Mouse (Mus musculus) spleen, postnatal 14 days (tissue): ENCODE results near the gene Apeh.
"Not testable (repeated sequence)": the region's sequence is repeated elsewhere in the genome, so short reads cannot be mapped to it uniquely, and the experiment has no call there.

Source experiments
- DNase-seq, 2 experiments: peaks; one replicate each; pipeline ENCODE4 v3.0.0; 2021 to 2022; ENCODE audit warnings: low spot score in 2 of 2

Apeh gene

DNA sequence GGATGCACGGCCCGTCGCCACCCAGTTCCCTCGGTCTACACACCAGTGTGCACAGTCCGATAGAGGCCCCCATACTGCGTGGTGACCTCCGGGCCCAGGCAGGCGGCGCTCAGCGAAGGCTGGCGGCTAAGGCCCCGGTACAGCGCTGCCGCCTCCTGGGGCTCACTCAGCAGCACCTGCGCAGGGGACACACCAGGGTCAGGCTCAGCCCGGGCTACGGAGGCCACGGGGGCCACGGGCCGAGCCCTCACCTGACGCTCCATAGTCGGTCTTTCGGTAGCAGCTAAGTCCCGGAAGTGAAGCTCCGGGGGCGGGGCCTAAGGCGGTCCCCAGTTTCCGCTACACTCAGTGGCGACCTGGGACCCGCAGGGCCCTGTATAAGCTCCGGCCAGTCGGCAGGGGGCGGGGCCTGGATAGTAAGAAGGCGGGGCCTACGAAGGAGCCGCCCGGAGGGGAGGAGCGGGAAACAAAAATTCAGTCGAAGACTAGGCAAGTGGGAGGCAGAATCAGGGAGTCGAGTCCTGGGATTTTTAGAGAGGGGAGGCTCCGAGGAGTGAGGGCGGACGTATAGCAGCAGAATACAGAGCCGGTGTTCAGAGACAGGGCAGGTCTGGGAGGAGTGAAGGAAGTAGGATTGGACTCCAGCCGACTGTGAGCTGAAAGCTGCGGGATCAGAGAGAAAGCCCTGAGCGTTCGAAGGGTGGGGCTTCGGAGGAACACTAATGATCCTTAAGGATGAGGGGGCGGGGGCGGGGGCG is at the start of gene Apeh:
Gene Apeh, minus strand, starts transcription at position 423 of the 758 bp plus-strand sequence.
- DNase-seq: peak; percentile 98 to 99

DNA sequence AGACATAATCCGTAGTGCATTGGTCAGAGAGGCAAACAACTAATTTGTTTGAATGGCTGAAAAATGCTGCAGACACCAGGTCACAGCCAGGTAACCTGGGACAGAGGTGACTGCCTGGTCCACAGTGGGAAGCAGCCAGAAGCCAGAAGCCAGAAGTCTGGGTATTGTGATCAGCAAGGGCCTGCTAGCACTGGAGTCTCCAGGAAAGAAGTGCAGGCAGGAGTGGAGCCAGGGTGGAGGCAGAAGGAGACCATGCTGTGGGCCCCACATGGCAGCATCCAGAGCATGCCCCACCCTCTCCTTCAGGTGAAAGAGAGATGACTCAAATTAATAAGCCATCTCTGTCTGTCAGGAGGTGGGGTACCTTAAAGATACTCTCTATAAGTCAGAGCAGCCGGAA is 49.1 kb upstream of the Apeh start:
- no peak for DNase-seq

DNA sequence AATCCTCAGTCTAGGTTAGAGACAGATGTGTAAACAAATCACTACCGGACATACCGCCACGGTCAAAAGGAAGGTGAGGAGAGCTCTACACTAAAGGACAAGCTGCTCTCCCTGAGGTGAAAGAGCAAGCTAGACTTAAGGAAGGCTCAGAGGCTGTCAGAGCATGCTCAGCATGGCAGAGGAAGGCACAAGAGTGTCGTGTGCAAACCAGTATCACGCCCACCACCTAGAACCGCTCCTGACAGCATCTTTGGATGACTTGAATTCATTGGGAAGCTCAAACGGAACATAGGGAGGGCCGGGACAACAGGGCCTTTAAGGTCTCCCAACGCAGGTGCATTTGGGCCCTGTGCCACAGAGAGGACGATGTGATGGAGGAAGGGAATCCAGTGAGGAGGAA is 47.0 kb upstream of the Apeh start:
- no peak for DNase-seq

DNA sequence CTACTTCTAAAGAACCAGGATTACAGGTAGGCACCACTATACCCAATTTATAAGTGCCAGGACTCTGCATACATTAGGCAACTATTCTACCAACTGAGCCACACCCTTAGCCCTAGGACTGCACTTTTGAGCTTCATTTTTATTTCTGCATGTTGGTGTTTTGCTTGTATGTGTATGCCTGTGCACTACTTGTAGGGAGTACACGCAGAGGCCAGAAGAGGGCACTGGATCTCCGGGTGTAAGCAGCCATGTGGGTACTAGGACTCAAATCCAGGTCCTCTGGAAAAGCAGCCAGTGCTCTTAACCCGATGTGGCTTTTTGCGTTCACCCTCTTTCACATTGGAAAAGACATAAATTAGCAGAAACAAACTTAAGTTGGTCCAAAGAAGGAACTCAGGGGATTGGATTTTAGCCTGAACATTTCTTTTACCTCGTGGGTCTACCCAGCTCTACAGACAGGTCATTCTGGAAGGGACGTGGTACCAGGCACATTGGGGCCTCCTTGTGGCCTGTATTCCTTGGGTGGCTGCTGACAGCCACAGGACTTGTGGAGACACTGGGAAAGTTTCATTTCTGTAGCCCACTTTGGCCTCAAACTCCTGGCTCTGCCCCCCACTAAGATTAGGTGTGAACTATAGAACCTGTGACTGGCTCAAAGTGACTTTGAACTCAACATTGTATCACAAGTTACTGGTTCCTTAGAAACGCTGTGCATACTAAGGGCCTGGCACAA is 45.7 kb upstream of the Apeh start:
- DNase-seq: no peak

DNA sequence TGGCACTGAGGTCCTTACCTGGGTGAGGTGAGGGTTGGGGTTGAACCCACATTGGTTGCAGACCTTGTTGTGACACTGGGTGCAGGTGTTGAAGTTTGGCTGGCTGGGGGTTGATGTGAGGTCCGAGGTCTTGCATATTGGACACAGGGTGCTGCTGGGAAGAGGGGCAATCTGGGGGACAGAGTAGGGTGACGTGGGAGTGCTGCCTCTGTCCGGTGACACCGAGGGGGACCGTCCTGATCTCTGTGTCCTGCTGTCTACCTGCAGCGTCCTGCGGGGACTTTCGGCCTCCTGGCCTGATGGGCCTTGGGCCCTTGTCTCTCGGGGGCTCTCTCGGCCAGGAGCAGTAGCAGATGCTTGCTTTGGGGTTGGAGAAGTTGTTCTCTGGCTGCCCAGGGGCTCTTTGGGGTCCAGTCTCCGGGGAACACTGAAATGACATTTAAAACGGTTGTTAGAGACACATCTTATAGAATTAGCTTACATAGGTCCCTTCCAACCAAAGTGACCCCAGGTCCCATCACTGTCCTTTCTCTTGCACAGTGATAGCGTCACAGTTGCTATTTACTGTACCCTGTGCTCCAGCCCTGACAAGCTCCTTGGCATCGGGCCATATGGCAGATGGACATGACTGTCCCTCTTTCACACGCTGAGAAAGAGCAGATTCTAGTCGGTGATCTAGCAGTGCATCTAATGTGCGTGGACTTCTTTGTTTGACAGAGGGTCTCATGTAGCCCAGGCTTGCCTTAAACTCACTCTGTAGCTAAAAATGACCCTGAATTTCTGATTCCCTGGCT is 45.0 kb upstream of the Apeh start:
- DNase-seq: no peak

DNA sequence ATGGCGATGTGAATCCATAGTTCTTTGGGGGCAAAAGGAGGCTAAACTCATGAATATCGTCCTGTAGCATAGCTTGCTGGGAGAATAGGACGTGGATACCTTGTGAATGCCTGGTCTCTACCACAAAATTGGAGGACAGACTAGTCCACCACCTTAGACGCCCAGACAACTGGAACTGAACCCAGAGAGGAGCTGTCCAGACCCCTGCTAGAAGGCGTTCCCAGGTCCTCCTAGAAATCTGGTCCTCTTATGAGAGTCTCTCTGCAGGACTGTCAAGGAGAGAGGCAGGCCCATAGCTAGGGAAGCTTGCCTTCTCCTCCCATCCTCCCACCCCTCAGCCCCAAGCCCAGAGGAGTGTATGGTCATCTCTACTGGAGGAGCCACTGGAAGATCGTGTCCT is 43.7 kb upstream of the Apeh start:
- no peak for DNase-seq

DNA sequence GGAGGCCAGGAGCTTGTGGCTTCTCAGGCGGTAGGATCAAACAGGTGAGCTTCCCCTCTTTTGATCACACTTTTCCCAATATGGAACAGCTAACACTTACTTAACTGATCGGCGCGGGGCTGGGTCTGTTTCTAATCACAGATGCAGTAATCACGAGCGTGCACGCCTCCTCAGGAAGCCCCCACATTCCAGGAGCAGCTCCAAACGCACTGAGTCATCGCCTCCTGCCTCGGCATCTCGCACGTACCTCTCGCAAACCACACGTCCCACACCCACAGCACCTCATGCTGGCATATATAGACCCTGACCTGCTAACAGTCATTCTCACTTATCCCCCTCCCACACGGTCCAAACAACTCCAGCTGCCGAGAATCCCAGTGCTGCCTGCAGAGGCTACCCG is 43.1 kb upstream of the Apeh start:
- no peak for DNase-seq

DNA sequence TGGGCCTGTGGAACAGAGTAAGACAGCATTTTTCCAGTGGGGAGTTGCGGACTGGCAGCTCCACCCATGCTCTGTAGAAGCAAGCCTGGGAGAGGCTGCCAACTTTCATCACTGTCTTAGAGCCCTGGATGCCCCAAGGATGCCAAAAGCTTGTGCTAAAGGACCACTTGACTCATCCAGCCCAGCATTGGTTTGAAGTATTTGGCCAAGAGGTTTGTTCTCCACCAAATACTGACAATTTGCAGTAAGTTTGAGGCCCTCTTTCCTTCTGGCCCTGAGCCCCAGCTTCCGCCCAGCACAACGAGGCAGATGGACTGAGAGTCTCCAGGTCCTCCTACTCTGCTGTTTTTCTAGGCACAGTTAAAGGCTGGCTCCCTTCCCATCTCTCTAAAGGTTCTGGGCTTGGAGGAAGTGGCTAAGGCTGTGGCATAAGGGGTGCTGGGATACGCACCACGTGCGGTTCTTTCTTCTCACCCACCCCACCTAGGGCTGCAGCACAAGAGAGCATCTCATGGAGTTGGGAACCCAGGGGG is 42.6 kb upstream of the Apeh start:
- no peak for DNase-seq

DNA sequence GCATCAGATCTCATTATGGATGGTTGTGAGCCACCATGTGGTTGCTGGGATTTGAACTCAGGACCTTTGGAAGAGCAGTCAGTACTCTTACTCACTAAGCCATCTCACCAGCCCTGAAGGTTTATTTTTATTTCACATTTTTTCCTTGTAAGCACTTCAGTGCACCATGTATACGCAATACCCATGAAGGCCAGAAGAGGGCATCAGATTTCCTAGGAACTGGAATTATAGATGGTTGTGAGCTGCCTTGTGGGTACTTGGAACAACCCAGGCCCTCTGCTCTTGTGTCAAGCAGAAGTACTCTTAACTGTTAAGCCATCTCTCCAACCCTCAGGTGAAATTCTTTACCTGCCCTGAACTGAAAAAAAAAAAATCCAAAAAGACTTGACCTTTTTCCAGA is 41.8 kb upstream of the Apeh start:
- DNase-seq: peak in 1 of 2 experiments; percentile 26

DNA sequence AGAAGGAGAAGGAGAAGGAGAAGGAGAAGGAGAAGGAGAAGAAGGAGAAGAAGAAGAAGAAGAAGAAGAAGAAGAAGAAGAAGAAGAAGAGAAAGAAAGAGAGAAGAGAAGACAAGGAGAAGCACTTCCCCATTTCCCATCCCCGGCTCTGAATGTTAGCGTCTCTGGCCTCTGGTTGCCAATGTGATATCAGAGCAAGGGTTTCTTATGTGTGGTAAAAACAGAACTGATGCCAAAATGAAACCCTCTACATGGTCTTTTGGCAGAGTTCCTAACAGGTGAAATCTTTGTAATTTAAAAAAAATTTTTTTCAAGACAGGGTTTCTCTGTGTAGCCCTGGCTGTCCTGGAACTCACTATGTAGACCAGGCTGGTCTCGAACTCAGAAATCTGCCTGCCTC is 41.3 kb upstream of the Apeh start:
- not testable (repeated sequence) for DNase-seq

DNA sequence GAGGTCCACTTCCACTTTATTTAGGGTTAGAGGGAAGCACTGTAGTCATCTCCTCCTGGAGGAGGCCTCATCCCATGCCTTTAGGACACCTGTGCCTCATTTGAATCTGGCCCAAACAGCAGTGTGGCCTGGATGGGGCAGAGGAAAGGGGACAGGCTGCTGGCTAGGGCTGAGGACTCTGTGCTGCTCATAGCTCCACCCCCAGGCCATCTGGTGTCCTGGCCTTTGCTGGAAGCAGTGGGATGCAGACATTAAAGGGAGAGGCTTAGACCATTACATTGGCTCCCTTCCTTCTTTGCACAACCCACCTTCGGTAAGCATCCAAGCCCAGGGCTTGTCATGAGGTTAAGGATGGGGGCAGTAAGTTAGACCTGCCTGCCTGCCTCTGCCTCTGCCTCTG is 39.1 kb upstream of the Apeh start:
- DNase-seq: no peak

DNA sequence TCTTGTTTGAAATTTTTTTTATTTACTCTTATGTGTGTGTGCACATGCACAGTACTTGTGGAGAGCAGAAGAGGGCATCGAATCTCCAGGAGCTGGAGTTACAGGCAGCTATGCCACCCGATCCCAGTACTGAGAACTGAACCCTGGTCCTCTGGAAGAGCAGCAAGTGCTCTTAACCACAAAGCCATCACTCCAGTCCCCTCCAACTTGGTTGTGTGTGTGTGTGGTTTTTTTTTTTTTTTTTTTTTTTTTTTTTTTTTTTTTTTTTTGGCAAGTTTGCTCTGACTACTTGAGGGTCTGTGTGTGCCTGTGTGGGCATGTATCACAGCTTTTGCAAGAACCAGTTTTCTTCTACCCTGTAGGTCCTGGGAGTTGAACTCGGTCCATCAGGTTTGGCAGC is 38.0 kb upstream of the Apeh start:
- no peak for DNase-seq

DNA sequence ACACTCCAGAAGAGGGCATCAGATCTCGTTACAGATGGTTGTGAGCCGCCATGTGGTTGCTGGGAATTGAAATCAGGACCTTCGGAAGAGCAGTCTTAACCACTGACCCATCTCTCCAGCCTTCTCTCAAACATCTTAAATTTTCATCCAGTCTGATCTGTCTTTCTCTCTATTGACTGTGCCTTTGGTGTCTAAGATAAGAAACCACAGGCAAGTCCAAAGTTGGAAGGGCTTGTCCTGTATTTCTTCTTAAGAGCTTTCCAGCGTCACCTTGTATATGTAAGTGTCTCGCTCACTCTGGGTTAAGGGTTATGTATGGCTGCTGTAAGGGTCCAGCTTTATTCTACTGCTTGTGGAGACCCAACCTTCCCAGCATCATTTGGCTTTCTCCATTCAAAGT is 37.1 kb upstream of the Apeh start:
- DNase-seq: no peak

DNA sequence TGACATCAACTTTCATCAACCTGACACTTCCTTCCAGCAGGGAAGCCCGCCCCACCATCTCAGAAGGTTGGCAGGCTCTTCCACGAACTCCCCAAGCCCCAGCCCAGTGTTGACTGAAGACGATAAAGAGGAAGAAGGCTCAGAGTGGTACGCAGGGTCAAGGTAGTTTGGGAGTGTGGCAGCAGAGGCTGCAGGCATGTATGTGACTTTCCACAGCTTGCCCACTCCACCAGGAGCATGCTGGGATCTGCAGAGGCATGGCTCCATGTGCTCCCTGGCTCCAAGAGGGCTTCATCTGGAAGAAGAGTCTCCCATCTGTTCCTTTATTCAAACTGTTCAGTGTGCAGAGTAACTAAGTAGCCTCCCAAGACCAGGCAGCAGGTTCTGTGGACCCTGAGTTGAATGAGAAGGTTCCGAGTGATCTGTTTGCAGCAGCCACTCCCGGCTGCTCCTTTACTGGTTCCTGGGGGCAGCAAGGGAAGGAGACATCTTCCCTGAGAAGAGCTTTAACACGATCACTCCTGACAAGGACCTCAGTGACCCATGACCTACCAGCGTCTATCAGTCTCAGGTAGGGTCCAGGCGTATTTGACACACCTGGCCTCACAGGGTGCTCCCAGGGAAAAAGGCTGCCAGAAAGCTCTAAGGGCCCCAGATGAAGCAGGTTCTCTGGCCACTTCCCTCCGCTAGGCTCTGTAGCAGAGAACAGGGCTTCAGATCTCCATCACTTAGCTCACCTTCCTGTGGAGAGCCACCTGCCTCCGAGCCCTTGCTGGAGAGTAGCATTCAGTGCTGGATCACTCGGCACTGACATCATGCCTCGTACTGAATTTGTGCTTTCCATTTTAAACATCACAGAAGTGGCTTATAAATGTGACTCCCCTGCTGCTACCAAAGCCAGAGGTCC is 34.9 kb upstream of the Apeh start:
- DNase-seq: no peak

DNA sequence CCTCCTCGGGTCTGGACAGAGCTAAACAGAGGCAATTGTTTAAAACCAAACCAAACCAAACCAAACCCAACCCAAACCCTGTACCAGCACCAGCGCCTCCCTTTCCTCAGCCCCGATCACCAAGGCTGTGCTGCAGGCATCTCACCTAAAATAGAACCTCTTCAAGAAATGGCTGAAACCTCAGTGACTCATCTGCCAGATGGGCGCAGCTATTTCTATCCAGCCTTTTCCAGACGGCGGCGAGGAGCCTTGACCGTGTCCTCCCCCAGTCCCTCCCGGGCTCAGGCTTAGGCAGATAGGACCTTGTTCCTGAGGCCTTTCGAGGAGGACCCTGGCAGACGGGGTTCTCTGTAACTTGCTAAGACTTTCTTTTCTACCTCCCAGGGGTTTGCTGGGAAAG is 33.8 kb upstream of the Apeh start:
- no peak for DNase-seq

DNA sequence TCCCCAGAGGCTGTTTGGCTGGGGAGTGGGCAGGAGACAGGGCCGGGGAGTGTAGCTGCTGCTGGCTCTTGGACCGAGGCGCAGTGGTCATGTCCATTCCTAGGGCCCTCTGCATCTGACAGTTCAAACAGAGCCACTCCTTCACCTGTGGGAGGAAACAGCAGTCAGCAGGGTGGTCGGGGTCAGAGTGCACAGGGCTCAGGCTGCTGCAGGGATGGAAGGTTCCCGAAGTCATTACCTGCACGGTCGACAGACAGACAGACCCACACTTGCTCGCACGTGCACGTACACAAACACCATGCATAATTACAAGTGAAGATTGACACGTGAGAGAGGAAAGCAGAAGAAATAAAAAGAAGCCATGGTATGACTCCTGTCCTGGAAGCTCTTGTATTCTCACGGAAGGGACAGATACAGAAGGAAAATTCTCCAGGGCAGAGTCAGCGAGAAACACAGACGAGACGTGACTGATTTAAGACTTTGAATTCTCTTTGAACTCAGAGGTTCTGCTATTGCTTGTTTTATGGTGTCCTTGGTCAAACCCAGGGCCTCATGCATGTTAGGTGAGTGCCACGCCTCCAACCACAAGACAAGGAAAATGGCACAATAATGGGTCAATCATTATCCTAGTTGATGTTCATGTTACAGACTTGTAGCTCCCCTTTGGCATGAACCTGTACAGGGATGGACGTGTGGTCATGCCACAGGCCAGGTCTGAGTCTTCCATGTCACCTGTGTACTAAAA is 32.2 kb upstream of the Apeh start:
- DNase-seq: no peak

DNA sequence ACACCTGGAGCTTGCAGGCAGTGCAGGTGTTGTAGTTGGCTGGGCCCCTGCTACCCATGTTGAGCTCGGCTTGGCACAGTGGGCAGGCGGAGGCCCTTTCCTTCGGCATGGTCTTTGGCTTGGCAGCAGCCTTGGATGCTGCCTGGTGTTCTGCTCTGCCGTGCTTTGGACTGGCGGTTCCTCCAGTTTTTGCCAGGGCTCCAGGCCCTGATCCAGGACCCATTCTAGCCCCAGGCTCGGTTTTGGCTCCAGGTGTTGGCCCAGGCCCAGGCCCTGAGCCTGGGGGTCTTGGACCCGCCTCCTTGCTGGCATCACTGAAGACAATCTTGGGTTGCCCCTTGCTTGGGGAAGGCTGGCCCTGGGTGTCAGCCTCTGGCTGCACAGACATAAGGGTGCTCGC is 31.3 kb upstream of the Apeh start:
- no peak for DNase-seq

DNA sequence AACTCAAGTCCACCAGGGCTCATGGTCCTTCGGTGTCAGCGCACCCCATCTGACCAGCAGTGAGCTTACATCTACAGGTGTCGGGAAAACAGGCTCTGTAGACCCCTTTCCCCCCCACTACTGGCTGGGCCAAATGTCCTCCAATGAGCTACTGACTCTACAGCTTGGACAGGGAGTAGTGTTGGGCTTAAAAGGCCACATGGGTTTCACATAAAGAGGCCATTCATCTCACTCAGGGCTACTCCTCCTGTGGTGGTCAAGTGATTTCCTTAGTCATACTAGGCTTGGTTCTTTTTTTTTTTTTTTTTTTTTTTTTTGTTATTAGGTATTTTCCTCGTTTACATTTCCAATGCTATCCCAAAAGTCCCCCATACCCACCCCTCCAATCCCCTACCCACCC is 29.5 kb upstream of the Apeh start:
- no peak for DNase-seq

DNA sequence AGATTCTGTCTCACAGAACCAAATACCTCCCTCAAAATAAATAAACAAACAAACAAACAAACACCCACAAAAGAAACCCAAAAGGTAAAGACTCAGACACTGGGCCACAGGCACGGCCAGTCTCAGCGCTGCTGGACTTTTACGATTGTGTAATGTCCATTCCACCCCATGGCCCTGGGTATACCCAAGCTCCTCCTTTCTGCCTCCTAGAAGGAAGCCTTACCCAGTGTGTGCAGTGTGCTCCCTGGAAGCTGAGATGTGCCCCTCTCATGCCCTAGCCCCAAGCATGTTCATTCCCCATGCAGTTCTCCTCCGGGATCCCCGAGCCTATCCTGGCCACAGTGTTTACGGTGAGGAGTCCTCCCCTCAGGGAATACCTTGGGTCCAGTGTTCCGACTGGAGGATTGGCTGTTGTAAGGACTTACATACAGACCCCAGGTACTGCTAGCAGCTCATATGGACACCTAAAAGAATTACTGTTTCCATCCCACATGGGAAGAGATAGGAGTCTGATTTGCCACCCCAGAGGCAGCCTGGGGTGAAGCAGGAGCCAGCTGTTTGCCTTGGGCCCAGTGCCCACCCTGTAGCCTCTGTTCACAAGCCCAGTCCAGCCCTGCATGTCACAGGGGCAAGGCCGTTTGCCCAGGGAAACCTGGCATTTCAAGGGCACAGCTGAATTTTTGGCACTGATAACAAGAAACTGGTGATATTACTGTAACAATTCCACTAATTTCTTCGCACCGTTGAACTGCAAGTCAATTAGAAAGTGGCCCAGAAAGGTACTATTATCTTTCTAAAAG is 27.0 kb upstream of the Apeh start:
- no peak for DNase-seq

DNA sequence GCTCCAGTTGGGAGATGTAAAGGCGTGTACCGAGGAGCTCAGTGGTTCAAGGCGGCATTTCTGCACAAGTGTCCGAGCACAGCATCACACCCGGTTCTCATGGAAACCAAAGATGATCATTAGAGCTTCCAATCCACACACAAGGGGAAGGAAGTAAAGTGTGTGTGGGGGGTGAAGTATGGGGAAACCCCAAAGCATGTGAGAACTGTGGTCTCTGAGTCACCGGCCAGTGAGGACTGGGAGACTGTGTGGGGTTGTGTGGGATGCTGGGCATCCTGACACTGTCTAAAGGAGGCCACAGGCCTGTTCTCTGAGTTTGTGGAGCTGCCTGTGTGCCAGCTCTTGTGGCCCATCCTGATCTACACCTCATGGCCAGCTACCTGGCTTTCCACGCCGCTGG is 26.3 kb upstream of the Apeh start:
- DNase-seq: no peak
